Mouse (Mus musculus) liver, embryonic 11.5 days (tissue): Measurements from ENCODE around the gene Nfib. TPM values are rescaled to one million over a fixed set of nuclear protein-coding genes. Genes with fewer than 3 reads are reported as not detected.
A peak's percentile ranks its signal among the peaks of the same experiment; 100 is the strongest.

Experiments
- ATAC-seq: fragments of 200-750 bp; cut with Nextera tagmentation; replicated peaks from 2 replicates; pipeline ENCODE4 v1.8.0; 2017; ENCODE audit warnings: moderate number of reproducible peaks, mild to moderate bottlenecking, moderate TSS enrichment, moderate library complexity; ENCODE audit not compliant: low FRiP score
- DNase-seq: peaks from one replicate; pipeline ENCODE4 v3.0.0-alpha.2; 2017; ENCODE audit warnings: low spot score
- H3K27ac ChIP-seq: fragments of 300-500 bp; sonication (generic); 2 replicates; pipeline ENCODE4 v1.5.1; 2014; ENCODE audit warnings: mild to moderate bottlenecking, low read depth, low read length, control low read depth
- H3K27me3 ChIP-seq: fragments of 300-500 bp; sonication (generic); replicated peaks from 2 replicates; pipeline ENCODE4 v1.6.1; 2014; ENCODE audit warnings: low read length, mixed read lengths; ENCODE audit not compliant: control insufficient read depth, insufficient read depth
- H3K36me3 ChIP-seq: fragments of 300-500 bp; sonication (generic); 2 replicates; pipeline ENCODE4 v1.6.1; 2014; ENCODE audit warnings: mild to moderate bottlenecking, low read length, moderate library complexity, mixed read lengths; ENCODE audit not compliant: control insufficient read depth, insufficient read depth
- H3K4me1 ChIP-seq: fragments of 300-500 bp; sonication (generic); replicated peaks from 2 replicates; pipeline ENCODE4 v1.6.1; 2014; ENCODE audit warnings: low read length, mixed read lengths; ENCODE audit not compliant: control insufficient read depth, insufficient read depth
- H3K4me2 ChIP-seq: fragments of 300-500 bp; sonication (generic); 2 replicates; pipeline ENCODE4 v1.6.1; 2014; ENCODE audit warnings: mild to moderate bottlenecking, control low read depth, moderate library complexity
- H3K4me3 ChIP-seq: fragments of 300-500 bp; sonication (generic); 2 replicates; pipeline ENCODE4 v1.5.1; 2014; ENCODE audit warnings: low read depth, low read length, control low read depth
- H3K9ac ChIP-seq: fragments of 300-500 bp; sonication (generic); 2 replicates; pipeline ENCODE4 v1.6.1; 2014; ENCODE audit warnings: low read depth, low read length, control low read depth
- H3K9me3 ChIP-seq: fragments of 300-500 bp; sonication (generic); 2 replicates; pipeline ENCODE4 v1.6.1; 2016; ENCODE audit warnings: low read length, inconsistent platforms, mixed read lengths; ENCODE audit not compliant: control insufficient read depth
- WGBS: fragments of 180-500 bp; shearing (Covaris S2); extraction: QIAGEN DNeasy Blood & Tissue Kit; methylation state at CpG from one replicate; pipeline ENCODE4 v1.1.7; 2014; 5-methylcytosine and 5-hydroxymethylcytosine counted together
- polyA plus RNA-seq: library from polyadenylated mRNA; unstranded; fragments of >200 nt; fragmentation: Nextera tagmentation; extraction: Ambion mirVana; gene quantifications from 2 replicates; pipeline ENCODE4 v1.2.1, GENCODE M21; 2014

Gene Nfib
- polyA plus RNA-seq, 1 experiment from 2014 or later = 26.9 TPM

- Histone ChIP-seq H3K4me3 (no peak overlapping the region), H3K4me1 (peaks cover 19% of the 10 kb centered on the region), H3K9me3 (no peaks in the 10 kb centered on the region), H3K9ac (no peak overlapping the region), H3K27me3 (no peaks in the 10 kb centered on the region), H3K27ac (0 out of 2 replicates have a peak overlapping the region, but pooled peaks have one; percentile 38), H3K36me3 (no peaks in the 10 kb centered on the region), H3K4me2 (no peak overlapping the region)
- no peak for ATAC-seq
- no peak for DNase-seq
- 69% methylated on average over 13 of the region's 13 CpGs for WGBS
These were observed 301.4 kb downstream of the Nfib start for GRCm38 (mm10) chr4:82403975-82404651.

- ATAC-seq = no peak
- Histone ChIP-seq H3K27me3 (no peaks in the 10 kb centered on the region), H3K9me3 (no peaks in the 10 kb centered on the region), H3K4me3 (no peak overlapping the region), H3K4me2 (no peak overlapping the region), H3K36me3 (no peaks in the 10 kb centered on the region), H3K4me1 (peaks cover 19% of the 10 kb centered on the region), H3K27ac (no peak overlapping the region), H3K9ac (no peak overlapping the region)
- DNase-seq = no peak
- 86% methylated on average over 9 of the region's 9 CpGs for WGBS
These were observed 302.9 kb downstream of the Nfib start for GRCm38 (mm10) chr4:82402666-82403065.

- no peak overlapping the region for H3K27ac ChIP-seq
- H3K9ac ChIP-seq = no peak overlapping the region
- DNase-seq = no peak
- H3K36me3 ChIP-seq = no peaks in the 10 kb centered on the region
- no peak overlapping the region for H3K4me2 ChIP-seq
- no peaks in the 10 kb centered on the region for H3K27me3 ChIP-seq
- H3K9me3 ChIP-seq = no peaks in the 10 kb centered on the region
- peaks cover 19% of the 10 kb centered on the region for H3K4me1 ChIP-seq
- no peak for ATAC-seq
- H3K4me3 ChIP-seq = no peak overlapping the region
- WGBS = 63% methylated on average over 3 of the region's 3 CpGs
These were observed 304.0 kb downstream of the Nfib start for GRCm38 (mm10) chr4:82401450-82402061.

GRCm38 (mm10) chr4:82400536-82400935 is 305.0 kb downstream of the Nfib start:
- no peaks in the 10 kb centered on the region for H3K27me3 ChIP-seq
- H3K4me2 ChIP-seq = no peak overlapping the region
- ATAC-seq (0 out of 2 replicates have a peak, but pooled peaks have one; percentile 39), DNase-seq (no peak)
- 25% methylated on average over 5 of the region's 5 CpGs for WGBS
- H3K4me1 ChIP-seq = peaks cover 19% of the 10 kb centered on the region
- H3K9me3 ChIP-seq = no peaks in the 10 kb centered on the region
- no peaks in the 10 kb centered on the region for H3K36me3 ChIP-seq
- no peak overlapping the region for H3K9ac ChIP-seq
- H3K4me3 ChIP-seq = no peak overlapping the region
- H3K27ac ChIP-seq = peak overlapping the region; percentile 64

GRCm38 (mm10) chr4:82399406-82400380 is 305.9 kb downstream of the Nfib start:
- Histone ChIP-seq H3K27ac (peak overlapping the region; percentile 64; the same call in 1 of the 2 replicates), H3K4me1 (peaks cover 17% of the 10 kb centered on the region), H3K4me3 (no peak overlapping the region), H3K9ac (no peak overlapping the region), H3K36me3 (no peaks in the 10 kb centered on the region), H3K9me3 (no peaks in the 10 kb centered on the region), H3K27me3 (no peaks in the 10 kb centered on the region), H3K4me2 (no peak overlapping the region)
- ATAC-seq = no peak
- WGBS = 56% methylated on average over 11 of the region's 11 CpGs
- no peak for DNase-seq

GRCm38 (mm10) chr4:82398282-82398681 is 307.3 kb downstream of the Nfib start:
- Histone ChIP-seq H3K4me3 (no peak overlapping the region), H3K27ac (no peak overlapping the region), H3K4me1 (peaks cover 12% of the 10 kb centered on the region), H3K9ac (no peak overlapping the region), H3K36me3 (no peaks in the 10 kb centered on the region), H3K9me3 (no peaks in the 10 kb centered on the region), H3K4me2 (no peak overlapping the region), H3K27me3 (no peaks in the 10 kb centered on the region)
- 68% methylated on average over 2 of the region's 2 CpGs for WGBS
- DNase-seq (no peak), ATAC-seq (no peak)

- Histone ChIP-seq H3K36me3 (no peaks in the 10 kb centered on the region), H3K9ac (no peak overlapping the region), H3K4me3 (no peak overlapping the region), H3K4me2 (no peak overlapping the region), H3K27ac (no peak overlapping the region), H3K27me3 (no peaks in the 10 kb centered on the region), H3K9me3 (no peaks in the 10 kb centered on the region), H3K4me1 (peaks cover 12% of the 10 kb centered on the region)
- DNase-seq = no peak
- WGBS = 74% methylated on average over 2 of the region's 2 CpGs
- no peak for ATAC-seq
These were observed 308.7 kb downstream of the Nfib start for GRCm38 (mm10) chr4:82396805-82397204.

GRCm38 (mm10) chr4:82396003-82396402 is 309.5 kb downstream of the Nfib start:
- H3K27me3 ChIP-seq = no peaks in the 10 kb centered on the region
- no peaks in the 10 kb centered on the region for H3K36me3 ChIP-seq

More at GRCm38 (mm10) chr4:82396003-82396402, 309.5 kb downstream of the Nfib start:
- no peak overlapping the region for H3K4me2 ChIP-seq
- peaks cover 12% of the 10 kb centered on the region for H3K4me1 ChIP-seq
- H3K9ac ChIP-seq = no peak overlapping the region
- no peak overlapping the region for H3K4me3 ChIP-seq
- ATAC-seq (no peak), DNase-seq (no peak)
- H3K9me3 ChIP-seq = no peaks in the 10 kb centered on the region
- WGBS = 82% methylated on average over 4 of the region's 4 CpGs
- no peak overlapping the region for H3K27ac ChIP-seq
